Mouse (Mus musculus) C2C12 (cell line): ENCODE measurements at regions not wholly inside any gene's neighbourhood (a gene's known extent, or its start where the extent isn't known, plus 50 kb on each side); places are given as distances from the start of the nearest gene placed in this dataset.

ENCODE experiments used
- CEBPB ChIP-seq: IDR thresholded peaks from one replicate; pipeline ENCODE4 v1.6.1; 2011; ENCODE audit warnings: low read depth, mild to moderate bottlenecking, control low read depth, moderate library complexity
- CTCF ChIP-seq: IDR thresholded peaks from one replicate; pipeline ENCODE4 v1.5.1; 2011; ENCODE audit not compliant: control insufficient read depth, insufficient read depth, insufficient read length
- FOSL1 ChIP-seq: IDR thresholded peaks from one replicate; pipeline ENCODE4 v1.8.0; 2011; ENCODE audit warnings: mild to moderate bottlenecking, low read length; ENCODE audit not compliant: poor library complexity, insufficient read depth, severe bottlenecking
- MAX ChIP-seq: IDR thresholded peaks from one replicate; pipeline ENCODE4 v1.6.1; 2011; ENCODE audit warnings: mild to moderate bottlenecking, control low read depth
- MYOD1 ChIP-seq: IDR thresholded peaks from one replicate; pipeline ENCODE4 v1.6.1; 2011; ENCODE audit warnings: low read depth; ENCODE audit not compliant: control insufficient read depth, insufficient read length
- MYOG ChIP-seq: IDR thresholded peaks from one replicate; pipeline ENCODE4 v1.6.1; 2011; ENCODE audit not compliant: control insufficient read depth, insufficient read length; ENCODE audit errors: extremely low read depth
- USF1 ChIP-seq: IDR thresholded peaks from one replicate; pipeline ENCODE4 v1.6.1; 2011; ENCODE audit warnings: low read depth, mild to moderate bottlenecking, control low read depth, moderate library complexity

DNA sequence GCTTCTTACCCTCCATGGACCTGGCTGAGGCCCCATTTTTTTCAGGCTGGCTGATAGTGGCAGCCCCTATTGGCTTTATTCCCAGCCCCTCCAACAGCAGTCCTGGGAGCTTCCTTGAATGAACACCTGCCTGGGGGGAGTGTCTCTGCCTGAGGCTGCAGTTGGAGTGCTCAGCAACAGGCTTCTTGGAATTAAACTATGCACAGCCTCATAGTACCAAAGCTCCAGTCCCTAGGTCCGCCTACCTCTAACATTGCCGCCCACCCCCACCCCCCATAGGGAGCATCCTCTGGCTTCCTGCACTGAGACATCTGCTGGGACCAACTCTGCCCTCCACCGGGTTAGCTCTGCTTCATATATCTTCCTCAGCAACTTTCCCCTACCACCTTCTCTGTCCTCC, 133.3 kb upstream of the Rybp start:
- TF ChIP-seq USF1 (no peak), CTCF (no peak), MYOG (no peak), MYOD1 (no peak), MAX (no peak), CEBPB (no peak), FOSL1 (no peak)
